Mouse (Mus musculus): ENCODE results near the gene Lrrn2. TPM values are rescaled to one million over a fixed set of nuclear protein-coding genes. Genes with fewer than 3 reads are reported as not detected.
A peak's percentile ranks its signal among the peaks of the same experiment; 100 is the strongest.

Gene Lrrn2
- total and polyA plus RNA-seq, 2 experiments from 2014 or later: 44.6 to 90.9 TPM

DNA sequence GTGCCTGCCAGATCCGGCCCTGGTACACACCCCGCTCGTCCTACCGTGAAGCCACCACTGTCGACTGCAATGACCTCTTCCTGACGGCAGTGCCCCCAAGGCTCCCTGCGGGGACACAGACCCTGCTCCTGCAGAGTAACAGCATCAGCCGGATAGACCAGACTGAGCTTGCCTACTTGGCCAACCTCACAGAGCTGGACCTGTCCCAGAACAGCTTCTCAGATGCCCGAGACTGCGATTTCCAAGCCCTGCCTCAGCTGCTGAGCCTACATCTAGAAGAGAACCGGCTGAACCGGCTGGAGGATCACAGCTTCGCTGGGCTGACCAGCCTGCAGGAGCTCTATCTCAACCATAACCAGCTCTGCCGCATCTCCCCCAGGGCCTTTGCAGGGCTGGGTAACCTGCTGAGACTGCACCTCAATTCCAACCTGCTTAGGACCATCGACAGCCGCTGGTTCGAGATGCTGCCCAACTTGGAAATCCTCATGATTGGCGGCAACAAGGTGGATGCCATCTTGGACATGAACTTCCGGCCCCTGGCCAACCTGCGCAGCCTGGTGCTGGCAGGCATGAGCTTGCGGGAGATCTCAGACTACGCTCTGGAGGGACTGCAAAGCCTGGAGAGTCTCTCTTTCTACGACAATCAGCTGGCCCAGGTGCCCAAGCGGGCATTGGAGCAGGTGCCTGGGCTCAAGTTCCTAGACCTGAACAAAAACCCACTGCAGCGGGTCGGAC, 57.4 kb downstream of the Lrrn2 start:
- Histone ChIP-seq H3K9me3 (ENCODE audit: low read length) (no peaks in the 10 kb centered on the region), H3K9ac (no peak overlapping the region), H3K27me3 (ENCODE audit: insufficient read depth, low read length) (no peaks in the 10 kb centered on the region), H3K36me3 (ENCODE audit: insufficient read depth) (peaks cover 42% of the 10 kb centered on the region), H3K4me2 (ENCODE audit: low read depth) (no peak overlapping the region), H3K27ac (ENCODE audit: low read depth, low read length) (no peak overlapping the region), H3K4me3 (ENCODE audit: low read depth, low read length) (no peak overlapping the region), H3K4me1 (ENCODE audit: insufficient read depth) (no peaks in the 10 kb centered on the region)
- DNase-seq (no peak), ATAC-seq (no peak)
- TF ChIP-seq CTCF (IDR thresholded peaks at IDR 0.05; ENCODE audit: low read depth): no peak
- WGBS: 88% methylated on average over 26 of the region's 26 CpGs

DNA sequence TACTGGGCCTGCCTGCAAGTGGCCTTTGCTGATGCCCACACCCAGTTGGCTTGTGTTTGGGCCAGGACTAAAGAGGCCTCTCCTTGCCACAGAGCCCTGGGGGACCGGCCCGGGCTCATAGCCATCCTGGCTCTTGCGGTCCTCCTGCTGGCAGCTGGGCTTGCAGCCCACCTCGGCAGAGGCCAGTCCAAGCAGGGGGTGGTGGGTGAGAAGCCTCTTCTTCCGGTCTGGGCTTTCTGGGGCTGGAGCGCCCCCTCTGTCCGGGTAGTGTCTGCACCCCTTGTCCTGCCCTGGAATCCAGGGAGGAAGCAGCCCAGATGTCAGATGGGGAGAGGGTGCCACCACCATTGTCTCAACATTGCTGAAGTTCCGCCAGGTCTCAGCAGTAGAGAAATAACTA, 58.9 kb downstream of the Lrrn2 start:
- Histone ChIP-seq H3K36me3 (ENCODE audit: insufficient read depth) (peaks cover 42% of the 10 kb centered on the region), H3K9me3 (ENCODE audit: low read length) (no peaks in the 10 kb centered on the region), H3K4me1 (ENCODE audit: insufficient read depth) (no peaks in the 10 kb centered on the region), H3K9ac (no peak overlapping the region), H3K27ac (ENCODE audit: low read depth, low read length) (no peak overlapping the region), H3K4me3 (ENCODE audit: low read depth, low read length) (no peak overlapping the region), H3K27me3 (ENCODE audit: insufficient read depth, low read length) (no peaks in the 10 kb centered on the region), H3K4me2 (ENCODE audit: low read depth) (no peak overlapping the region)
- ATAC-seq: peak; percentile 55
- TF ChIP-seq CTCF (IDR thresholded peaks at IDR 0.05; ENCODE audit: low read depth): peak; percentile 16
- DNase-seq: peak; percentile 35
- WGBS: 70% methylated on average over 8 of the region's 8 CpGs

DNA sequence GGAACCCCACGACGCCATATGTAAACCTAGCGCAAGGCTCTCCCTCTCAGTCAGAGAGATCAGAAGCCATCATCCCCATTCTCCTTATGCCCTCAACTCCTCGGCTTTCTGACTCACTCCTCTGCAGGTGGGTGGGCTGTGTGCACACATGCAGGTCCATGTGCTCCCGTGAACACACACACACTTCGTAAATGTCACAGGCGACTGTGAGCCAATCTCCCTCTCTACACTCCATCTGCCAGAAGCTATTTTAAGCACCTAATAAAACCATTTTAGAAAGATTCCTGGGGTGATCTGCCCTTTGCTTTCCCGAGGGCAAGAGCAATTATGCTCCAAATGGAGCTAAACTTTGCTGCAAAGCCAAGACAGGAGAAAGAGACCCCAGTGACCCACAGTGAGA, 65.8 kb downstream of the Lrrn2 start:
- no peak overlapping the region for H3K27ac ChIP-seq (ENCODE audit: low read depth, low read length)
- no peaks in the 10 kb centered on the region for H3K9me3 ChIP-seq (ENCODE audit: low read length)
- no peak for TF ChIP-seq CTCF (IDR thresholded peaks at IDR 0.05; ENCODE audit: low read depth)
- H3K27me3 ChIP-seq (ENCODE audit: insufficient read depth, low read length): no peaks in the 10 kb centered on the region
- DNase-seq: no peak
- no peak overlapping the region for H3K4me2 ChIP-seq (ENCODE audit: low read depth)
- H3K4me3 ChIP-seq (ENCODE audit: low read depth, low read length): no peak overlapping the region
- 60% methylated on average over 8 of the region's 8 CpGs for WGBS
- no peak overlapping the region for H3K9ac ChIP-seq
- no peaks in the 10 kb centered on the region for H3K4me1 ChIP-seq (ENCODE audit: insufficient read depth)
- ATAC-seq: peak; percentile 48; the same call in 1 of the 2 replicates
- peaks cover 4% of the 10 kb centered on the region; the same call in 1 of the 2 replicates for H3K36me3 ChIP-seq (ENCODE audit: insufficient read depth)

DNA sequence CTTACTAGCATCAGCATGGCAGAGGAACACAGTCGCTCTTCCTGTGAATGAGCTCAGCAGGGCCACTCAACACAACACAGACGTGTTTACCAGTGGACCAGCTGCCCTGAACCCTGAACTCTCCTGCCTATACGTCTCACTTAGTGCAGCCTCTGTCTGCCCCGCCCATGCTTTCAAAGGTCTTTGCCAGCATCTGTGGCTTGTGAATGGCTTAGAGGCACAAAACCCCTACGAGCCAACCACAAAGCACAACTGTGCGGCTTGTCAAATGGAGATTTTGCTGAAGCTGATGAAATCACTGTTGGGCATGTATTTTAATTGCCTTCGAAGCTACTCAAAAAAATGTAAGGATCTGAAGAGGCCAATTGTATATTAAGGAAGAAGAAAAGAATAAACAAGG, 67.7 kb downstream of the Lrrn2 start:
- no peak overlapping the region for H3K27ac ChIP-seq (ENCODE audit: low read depth, low read length)
- no peak overlapping the region for H3K4me2 ChIP-seq (ENCODE audit: low read depth)
- H3K9ac ChIP-seq: no peak overlapping the region
- 28% methylated on average over 7 of the region's 7 CpGs for WGBS
- H3K4me1 ChIP-seq (ENCODE audit: insufficient read depth): no peaks in the 10 kb centered on the region
- no peak for TF ChIP-seq CTCF (IDR thresholded peaks at IDR 0.05; ENCODE audit: low read depth)
- no peak; the same call in 1 of the 2 replicates for ATAC-seq
- no peaks in the 10 kb centered on the region for H3K36me3 ChIP-seq (ENCODE audit: insufficient read depth)
- no peaks in the 10 kb centered on the region for H3K27me3 ChIP-seq (ENCODE audit: insufficient read depth, low read length)
- no peak for DNase-seq
- no peaks in the 10 kb centered on the region for H3K9me3 ChIP-seq (ENCODE audit: low read length)
- H3K4me3 ChIP-seq (ENCODE audit: low read depth, low read length): no peak overlapping the region

DNA sequence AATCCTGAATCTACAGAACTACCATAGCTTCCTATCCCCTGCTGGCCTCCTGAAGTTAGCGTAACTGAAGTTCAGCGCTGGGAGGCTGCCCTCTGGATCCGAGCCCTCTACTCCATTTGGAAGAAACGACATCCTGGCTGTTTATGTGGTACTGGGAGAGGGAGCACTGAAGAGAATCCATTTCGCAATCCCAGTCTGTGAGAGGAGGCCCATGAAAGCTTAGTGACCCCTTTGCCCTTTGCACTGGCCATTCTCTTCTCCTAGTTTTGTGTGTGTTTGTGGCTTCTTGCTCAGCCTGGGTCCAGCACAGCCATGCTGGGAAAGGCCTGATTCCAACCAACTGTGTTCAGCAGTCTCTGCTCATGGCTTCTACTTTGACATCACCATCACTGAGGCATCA, 76.7 kb downstream of the Lrrn2 start:
- H3K27me3 ChIP-seq (ENCODE audit: insufficient read depth, low read length): no peaks in the 10 kb centered on the region
- WGBS: 91% methylated on average over 5 of the region's 5 CpGs
- no peak for DNase-seq
- no peaks in the 10 kb centered on the region for H3K9me3 ChIP-seq (ENCODE audit: low read length)
- no peak overlapping the region for H3K4me3 ChIP-seq (ENCODE audit: low read depth, low read length)
- ATAC-seq: no peak
- H3K4me1 ChIP-seq (ENCODE audit: insufficient read depth): no peaks in the 10 kb centered on the region
- H3K27ac ChIP-seq (ENCODE audit: low read depth, low read length): no peak overlapping the region
- no peak for TF ChIP-seq CTCF (IDR thresholded peaks at IDR 0.05; ENCODE audit: low read depth)
- no peak overlapping the region for H3K4me2 ChIP-seq (ENCODE audit: low read depth)
- H3K36me3 ChIP-seq (ENCODE audit: insufficient read depth): no peaks in the 10 kb centered on the region
- no peak overlapping the region for H3K9ac ChIP-seq

- Histone ChIP-seq H3K36me3 (ENCODE audit: insufficient read depth) (no peaks in the 10 kb centered on the region), H3K9me3 (ENCODE audit: low read length) (no peaks in the 10 kb centered on the region), H3K27ac (ENCODE audit: low read depth, low read length) (no peak overlapping the region), H3K4me3 (ENCODE audit: low read depth, low read length) (no peak overlapping the region), H3K9ac (no peak overlapping the region), H3K27me3 (ENCODE audit: insufficient read depth, low read length) (no peaks in the 10 kb centered on the region), H3K4me1 (ENCODE audit: insufficient read depth) (no peaks in the 10 kb centered on the region), H3K4me2 (ENCODE audit: low read depth) (no peak overlapping the region)
- no peak for TF ChIP-seq CTCF (IDR thresholded peaks at IDR 0.05; ENCODE audit: low read depth)
- DNase-seq (no peak), ATAC-seq (no peak)
- 90% methylated on average over 3 of the region's 3 CpGs for WGBS
Observed at GRCm38 (mm10) chr1:132961751-132962150, 81.7 kb downstream of the Lrrn2 start.

GRCm38 (mm10) chr1:132964106-132964505, 84.0 kb downstream of the Lrrn2 start:
- ATAC-seq (no peak), DNase-seq (no peak)
- H3K4me2 ChIP-seq (ENCODE audit: low read depth): no peak overlapping the region
- H3K27me3 ChIP-seq (ENCODE audit: insufficient read depth, low read length): no peaks in the 10 kb centered on the region
- no peaks in the 10 kb centered on the region for H3K4me1 ChIP-seq (ENCODE audit: insufficient read depth)
- H3K9me3 ChIP-seq (ENCODE audit: low read length): no peaks in the 10 kb centered on the region
- 77% methylated on average over 2 of the region's 2 CpGs for WGBS
- H3K27ac ChIP-seq (ENCODE audit: low read depth, low read length): no peak overlapping the region
- no peak overlapping the region for H3K9ac ChIP-seq
- TF ChIP-seq CTCF (IDR thresholded peaks at IDR 0.05; ENCODE audit: low read depth): no peak
- H3K36me3 ChIP-seq (ENCODE audit: insufficient read depth): no peaks in the 10 kb centered on the region
- no peak overlapping the region for H3K4me3 ChIP-seq (ENCODE audit: low read depth, low read length)

All from forebrain, postnatal 0 days (tissue).